Mouse (Mus musculus) heart, postnatal 4 days (tissue): ENCODE measurements around the gene Ski. TPM values are rescaled to one million over a fixed set of nuclear protein-coding genes. Genes with fewer than 3 reads are reported as not detected.

Source experiments
- DNase-seq: peaks from one replicate; pipeline ENCODE4 v3.0.0; 2021
- total RNA-seq, 2 experiments: library from RNA; stranded (reverse); gene quantifications; 2 replicates each; pipeline ENCODE4 v1.2.3; 2021

The Ski gene
- total RNA-seq, 2 experiments from 2014 or later, result 93.8 to 98.1 TPM

- no peak for DNase-seq
Measured at GRCm38 (mm10) chr4:155214188-155214587, 8.2 kb downstream of the Ski start.

- DNase-seq, result no peak
Measured at GRCm38 (mm10) chr4:155213752-155214054, 8.7 kb downstream of the Ski start.

GRCm38 (mm10) chr4:155213052-155213751 is 9.2 kb downstream of the Ski start:
- no peak for DNase-seq

GRCm38 (mm10) chr4:155209494-155209893 is 12.9 kb downstream of the Ski start:
- no peak for DNase-seq

- DNase-seq, result no peak
Measured at GRCm38 (mm10) chr4:155209079-155209478, 13.3 kb downstream of the Ski start.

GRCm38 (mm10) chr4:155208613-155209012 is 13.8 kb downstream of the Ski start:
- DNase-seq, result no peak

GRCm38 (mm10) chr4:155207841-155208240 is 14.6 kb downstream of the Ski start:
- no peak for DNase-seq

GRCm38 (mm10) chr4:155206498-155206897 is 15.9 kb downstream of the Ski start:
- no peak for DNase-seq

GRCm38 (mm10) chr4:155205919-155206318 is 16.5 kb downstream of the Ski start:
- DNase-seq, result no peak

- DNase-seq, result no peak
Measured at GRCm38 (mm10) chr4:155201764-155202163, 20.6 kb downstream of the Ski start.

GRCm38 (mm10) chr4:155200861-155201390 is 21.5 kb downstream of the Ski start:
- no peak for DNase-seq

GRCm38 (mm10) chr4:155197726-155198125 is 24.7 kb downstream of the Ski start:
- DNase-seq, result no peak

- no peak for DNase-seq
Measured at GRCm38 (mm10) chr4:155195204-155195603, 27.2 kb downstream of the Ski start.

- no peak for DNase-seq
Measured at GRCm38 (mm10) chr4:155190275-155190674, 32.1 kb downstream of the Ski start.

GRCm38 (mm10) chr4:155189711-155190139 is 32.7 kb downstream of the Ski start:
- peak; percentile 60 for DNase-seq

GRCm38 (mm10) chr4:155188803-155189202 is 33.6 kb downstream of the Ski start:
- no peak for DNase-seq

GRCm38 (mm10) chr4:155188341-155188740 is 34.1 kb downstream of the Ski start:
- DNase-seq, result no peak

GRCm38 (mm10) chr4:155187192-155187674 is 35.2 kb downstream of the Ski start:
- DNase-seq, result no peak

GRCm38 (mm10) chr4:155185845-155186244 is 36.5 kb downstream of the Ski start:
- DNase-seq, result no peak

GRCm38 (mm10) chr4:155184248-155185070 is 37.9 kb downstream of the Ski start:
- DNase-seq, result peak; percentile 68

- DNase-seq, result no peak
Measured at GRCm38 (mm10) chr4:155183201-155183600, 39.2 kb downstream of the Ski start.

GRCm38 (mm10) chr4:155178981-155179512 is 43.3 kb downstream of the Ski start:
- DNase-seq, result peak; percentile 61

GRCm38 (mm10) chr4:155178274-155178673 is 44.1 kb downstream of the Ski start:
- peak; percentile 76 for DNase-seq
